Mouse (Mus musculus) cerebellum, adult 2 months (tissue): ENCODE results near the gene Best1. TPM values are rescaled to one million over a fixed set of nuclear protein-coding genes. Genes with fewer than 3 reads are reported as not detected.
A peak's percentile ranks its signal among the peaks of the same experiment; 100 is the strongest.
"Not testable (repeated sequence)": the region's sequence is repeated elsewhere in the genome, so short reads cannot be mapped to it uniquely, and the experiment has no call there.

Experiments used
- DNase-seq, 2 experiments: peaks; one replicate each; pipeline ENCODE4 v3.0.0; 2021
- H3K27ac ChIP-seq: fragments of 200-500 bp; 2 replicates; pipeline ENCODE4 v1.5.1; 2012; ENCODE audit warnings: low read length, control low read depth, inconsistent platforms; ENCODE audit not compliant: insufficient read depth
- H3K27me3 ChIP-seq: fragments of 200-500 bp; 2 replicates; pipeline ENCODE4 v1.6.1; 2012; ENCODE audit warnings: inconsistent platforms, mild to moderate bottlenecking, low read length, moderate library complexity; ENCODE audit not compliant: control insufficient read depth, insufficient read depth
- H3K4me1 ChIP-seq: fragments of 200-500 bp; 2 replicates; pipeline ENCODE4 v1.6.1; 2011; ENCODE audit warnings: low read length; ENCODE audit not compliant: control insufficient read depth, insufficient read depth
- H3K4me3 ChIP-seq: fragments of 200-500 bp; replicated peaks from 2 replicates; pipeline ENCODE3; 2011; ENCODE audit warnings: mild to moderate bottlenecking, low read depth, low read length, control low read depth; ENCODE audit not compliant: insufficient read depth
- CTCF ChIP-seq: fragments of 200-500 bp; IDR thresholded peaks from 2 replicates; pipeline ENCODE4 v1.5.1; 2011; ENCODE audit warnings: low read depth, mild to moderate bottlenecking, control low read depth, low read length, moderate library complexity, borderline replicate concordance; ENCODE audit not compliant: insufficient read depth
- POLR2A ChIP-seq: fragments of 200-500 bp; IDR thresholded peaks from 2 replicates; pipeline ENCODE4 v1.6.1; 2011; ENCODE audit warnings: low read length, control low read depth, borderline replicate concordance; ENCODE audit not compliant: insufficient read depth
- WGBS: fragments of 180-500 bp; shearing (Covaris S2); methylation state at CpG from one replicate; pipeline ENCODE4 v1.1.7; 2018; 5-methylcytosine and 5-hydroxymethylcytosine counted together
- polyA plus RNA-seq: library from polyadenylated mRNA; depleted of rRNA; stranded (reverse); fragments of >200 nt; gene quantifications from 2 replicates; pipeline ENCODE4 v1.2.3, GENCODE M21; 2012

Gene Best1
- polyA plus RNA-seq, 1 experiment = 0.77 TPM

GRCm38 (mm10) chr19:9980258-9980657, 21.2 kb downstream of the Best1 start, which contains the start of gene Fth1:
TSS of gene Fth1 (plus strand) at chr19:9980598.
- Histone ChIP-seq H3K27me3 (no peaks in the 10 kb centered on the region), H3K4me3 (no peak within 1 kb of the TSS), H3K27ac (no peak within 1 kb of the TSS), H3K4me1 (0 out of 2 replicates have a peak, but pooled peaks cover 6% of the 10 kb centered on the region)
- WGBS = 93% methylated on average over 4 of the region's 4 CpGs
- DNase-seq = no peak
- TF ChIP-seq CTCF (no peak), POLR2A (no peak)

- Histone ChIP-seq H3K4me3 (no peak overlapping the region), H3K4me1 (0 out of 2 replicates have a peak, but pooled peaks cover 2% of the 10 kb centered on the region), H3K27ac (peak overlapping the region; percentile 63; the same call in 1 of the 2 replicates), H3K27me3 (no peaks in the 10 kb centered on the region)
- 83% methylated on average over 2 of the region's 2 CpGs for WGBS
- TF ChIP-seq POLR2A (no peak), CTCF (no peak)
- DNase-seq = no peak
These were observed 22.3 kb downstream of the Best1 start for GRCm38 (mm10) chr19:9979156-9979555.

- Histone ChIP-seq H3K27ac (peak overlapping the region; percentile 63; the same call in 1 of the 2 replicates), H3K4me3 (no peak overlapping the region), H3K27me3 (no peaks in the 10 kb centered on the region), H3K4me1 (no peaks in the 10 kb centered on the region)
- TF ChIP-seq POLR2A (no peak), CTCF (no peak)
- 43% methylated on average over 5 of the region's 5 CpGs for WGBS
- peak; percentile 46 to 60 for DNase-seq
These were observed 22.9 kb downstream of the Best1 start for GRCm38 (mm10) chr19:9978431-9978951.

- TF ChIP-seq CTCF (no peak), POLR2A (no peak)
- 87% methylated on average over 10 of the region's 10 CpGs for WGBS
- no peak for DNase-seq
- Histone ChIP-seq H3K4me3 (no peak overlapping the region), H3K27ac (no peak overlapping the region), H3K27me3 (no peaks in the 10 kb centered on the region), H3K4me1 (no peaks in the 10 kb centered on the region)
These were observed 24.3 kb downstream of the Best1 start for GRCm38 (mm10) chr19:9977085-9977484.

GRCm38 (mm10) chr19:9974853-9975252, 26.6 kb downstream of the Best1 start:
- H3K27ac ChIP-seq, H3K4me1 ChIP-seq, DNase-seq, H3K4me3 ChIP-seq, H3K27me3 ChIP-seq: not testable (repeated sequence)
- WGBS = 49% methylated on average over 2 of the region's 2 CpGs

- no peak for DNase-seq
- TF ChIP-seq POLR2A (no peak), CTCF (no peak)
- Histone ChIP-seq H3K4me1 (no peaks in the 10 kb centered on the region; the same call in 1 of the 2 replicates), H3K27me3 (no peaks in the 10 kb centered on the region; the same call in 1 of the 2 replicates), H3K4me3 (no peak overlapping the region), H3K27ac (no peak overlapping the region)
- whole genome bisulfite sequencing = 86% methylated on average over 10 of the region's 10 CpGs
These were observed 33.2 kb downstream of the Best1 start for GRCm38 (mm10) chr19:9968081-9968787.

DNA sequence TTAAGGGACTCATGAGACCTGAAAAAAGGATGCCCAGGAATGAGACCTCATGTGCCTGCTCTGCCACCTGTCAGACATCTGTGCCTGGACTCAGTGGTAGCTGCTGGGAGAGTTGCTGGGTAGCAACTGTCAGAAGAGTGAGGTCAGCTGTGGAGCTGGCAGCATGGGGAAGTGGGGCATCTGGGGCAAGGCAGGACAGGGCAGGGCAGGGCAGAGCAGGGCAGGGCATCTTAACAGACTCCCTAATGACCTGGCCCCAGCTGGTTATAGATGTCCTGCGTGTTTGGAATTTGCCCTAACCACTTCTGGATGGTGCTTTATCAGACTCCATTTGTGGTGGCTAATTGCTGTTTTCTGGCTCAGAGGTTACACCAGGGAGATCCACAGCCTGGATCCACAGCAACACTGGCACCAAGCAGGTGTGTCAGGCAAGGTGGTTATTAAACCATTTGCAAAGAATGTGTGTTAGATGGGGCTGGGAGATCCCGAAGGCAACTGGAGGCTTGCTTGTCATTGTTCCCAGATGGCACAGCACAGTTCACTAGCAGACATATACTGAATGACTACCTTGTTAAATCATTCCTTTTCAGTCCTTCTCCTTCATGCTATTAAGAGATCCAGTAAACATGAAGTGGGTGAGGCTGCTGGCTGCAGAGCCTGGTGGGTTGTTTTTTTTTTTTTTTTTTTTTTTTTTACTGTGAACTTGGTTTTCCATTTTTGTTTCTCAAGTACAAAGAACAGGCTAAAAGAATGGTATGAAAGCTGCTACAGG, 35.2 kb downstream of the Best1 start:
- Histone ChIP-seq H3K27ac (no peak overlapping the region), H3K4me3 (no peak overlapping the region), H3K4me1 (no peaks in the 10 kb centered on the region; the same call in 1 of the 2 replicates), H3K27me3 (no peaks in the 10 kb centered on the region; the same call in 1 of the 2 replicates)
- TF ChIP-seq POLR2A = no peak
- TF ChIP-seq CTCF = no peak
- DNase-seq = no peak
- WGBS = 44% methylated on average over 2 of the region's 2 CpGs
